Mouse (Mus musculus): ENCODE measurements around the gene Pm20d2. TPM values are rescaled to one million over a fixed set of nuclear protein-coding genes. Genes with fewer than 3 reads are reported as not detected.

Gene Pm20d2
- polyA plus RNA-seq (2015; fragmentation: Nextera tagmentation; extraction: Ambion mirVana) = 0.99 and 1.6 TPM in 2 replicates

DNA sequence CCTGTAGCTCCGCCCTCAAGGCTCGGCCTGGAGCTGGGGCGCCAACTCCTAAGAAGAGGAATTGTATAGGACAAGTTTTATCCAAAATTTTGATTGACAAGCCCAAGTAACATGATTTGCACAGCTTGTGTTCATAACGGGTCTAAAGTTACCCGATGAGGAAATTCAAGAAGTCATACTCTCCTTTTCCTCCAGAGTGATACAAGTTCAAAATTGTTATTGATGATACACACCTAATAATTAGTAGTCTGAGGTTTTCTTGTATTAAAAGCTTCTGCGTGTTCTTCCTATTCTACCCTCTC, at the start of gene Pm20d2:
TSS of gene Pm20d2 (minus strand) at position 3 of the 302 bp plus-strand sequence.
- Histone ChIP-seq H3K4me2 (peak within 1 kb of the TSS; percentile 92), H3K36me3 (no peaks in the 10 kb centered on the region), H3K9me3 (0 out of 2 replicates have a peak, but pooled peaks cover 6% of the 10 kb centered on the region), H3K4me1 (peaks cover 8% of the 10 kb centered on the region), H3K9ac (peak within 1 kb of the TSS; percentile 85), H3K27ac (replicated peaks) (peak within 1 kb of the TSS; percentile 89), H3K27me3 (replicated peaks) (peaks cover 10% of the 10 kb centered on the region; the same call in 1 of the 2 replicates), H3K4me3 (peak within 1 kb of the TSS; percentile 74)
- 12% methylated on average over 6 of the region's 6 CpGs for WGBS
- ATAC-seq (ENCODE audit: extremely low read depth, insufficient number of reproducible peaks, low FRiP score, low TSS enrichment) = no peak

DNA sequence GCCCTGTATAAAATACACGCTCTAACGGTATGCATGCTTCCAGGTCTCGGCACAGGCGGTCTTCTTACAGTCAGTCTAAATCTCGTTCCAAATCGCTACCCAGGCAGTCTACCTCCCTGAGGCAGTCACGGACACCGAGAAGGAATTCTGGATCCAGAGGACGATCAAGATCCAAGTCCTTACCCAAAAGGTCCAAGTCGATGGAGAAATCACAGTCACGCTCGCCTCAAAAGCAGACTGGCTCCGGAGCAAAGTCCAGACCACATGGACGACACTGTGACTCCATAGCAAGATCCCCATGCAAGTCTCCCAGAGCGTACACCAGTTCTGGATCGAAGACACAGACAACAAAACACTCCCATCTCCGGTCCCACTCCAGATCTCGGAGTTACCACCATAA, 41.3 kb upstream of the Pm20d2 start:
- Histone ChIP-seq H3K4me2 (no peak overlapping the region), H3K27ac (replicated peaks) (no peak overlapping the region), H3K27me3 (replicated peaks) (no peaks in the 10 kb centered on the region), H3K4me1 (no peaks in the 10 kb centered on the region), H3K9me3 (no peaks in the 10 kb centered on the region), H3K9ac (no peak overlapping the region), H3K4me3 (no peak overlapping the region), H3K36me3 (no peaks in the 10 kb centered on the region)
- no peak for ATAC-seq (ENCODE audit: extremely low read depth, insufficient number of reproducible peaks, low FRiP score, low TSS enrichment)
- 82% methylated on average over 18 of the region's 18 CpGs for WGBS

GRCm38 (mm10) chr4:33229639-33230038, 40.1 kb upstream of the Pm20d2 start:
- H3K9ac ChIP-seq = no peak overlapping the region
- no peaks in the 10 kb centered on the region for H3K4me1 ChIP-seq
- H3K27ac ChIP-seq (replicated peaks) = no peak overlapping the region
- no peak overlapping the region for H3K4me3 ChIP-seq
- no peaks in the 10 kb centered on the region for H3K36me3 ChIP-seq
- no peaks in the 10 kb centered on the region for H3K27me3 ChIP-seq (replicated peaks)
- WGBS = 74% methylated on average over 4 of the region's 4 CpGs
- no peak overlapping the region for H3K4me2 ChIP-seq
- ATAC-seq (ENCODE audit: extremely low read depth, insufficient number of reproducible peaks, low FRiP score, low TSS enrichment) = no peak
- H3K9me3 ChIP-seq = no peaks in the 10 kb centered on the region

- Histone ChIP-seq H3K9ac (no peak overlapping the region), H3K27me3 (replicated peaks) (no peaks in the 10 kb centered on the region), H3K9me3 (no peaks in the 10 kb centered on the region), H3K27ac (replicated peaks) (no peak overlapping the region), H3K4me3 (no peak overlapping the region), H3K36me3 (no peaks in the 10 kb centered on the region), H3K4me2 (no peak overlapping the region), H3K4me1 (no peaks in the 10 kb centered on the region)
- no peak for ATAC-seq (ENCODE audit: extremely low read depth, insufficient number of reproducible peaks, low FRiP score, low TSS enrichment)
- 83% methylated on average over 7 of the region's 7 CpGs for WGBS
These were observed 37.6 kb upstream of the Pm20d2 start for GRCm38 (mm10) chr4:33227164-33227563.

- no peak overlapping the region for H3K9ac ChIP-seq
- no peak overlapping the region for H3K27ac ChIP-seq (replicated peaks)
- no peak overlapping the region for H3K4me2 ChIP-seq
- H3K27me3 ChIP-seq (replicated peaks) = no peaks in the 10 kb centered on the region
- no peaks in the 10 kb centered on the region for H3K4me1 ChIP-seq
- ATAC-seq (ENCODE audit: extremely low read depth, insufficient number of reproducible peaks, low FRiP score, low TSS enrichment) = no peak
- H3K4me3 ChIP-seq = no peak overlapping the region
- 64% methylated on average over 7 of the region's 7 CpGs for WGBS
- no peaks in the 10 kb centered on the region for H3K9me3 ChIP-seq
- no peaks in the 10 kb centered on the region for H3K36me3 ChIP-seq
These were observed 34.6 kb upstream of the Pm20d2 start for GRCm38 (mm10) chr4:33224003-33224675.

DNA sequence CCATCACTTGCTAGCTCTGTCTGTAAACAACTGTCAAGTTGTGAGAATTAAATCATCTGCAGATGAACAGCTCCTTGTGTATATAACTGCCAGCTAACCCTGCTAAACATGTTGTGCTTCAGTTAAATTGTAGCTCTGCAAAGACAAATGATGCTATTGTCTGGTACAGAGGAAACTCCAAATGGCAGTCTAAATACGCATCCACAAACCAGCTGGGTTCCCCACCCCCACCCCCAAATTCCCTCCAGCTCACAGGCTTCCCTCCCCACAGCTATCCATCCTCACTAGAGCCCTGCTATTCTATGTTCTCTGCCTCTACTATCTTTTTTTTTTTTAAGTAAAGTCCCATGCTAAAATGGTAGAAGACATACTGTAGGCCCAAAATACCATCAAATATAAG, 32.3 kb upstream of the Pm20d2 start:
- Histone ChIP-seq H3K27ac (replicated peaks) (no peak overlapping the region), H3K9me3 (no peaks in the 10 kb centered on the region), H3K9ac (no peak overlapping the region), H3K27me3 (replicated peaks) (no peaks in the 10 kb centered on the region), H3K4me2 (no peak overlapping the region), H3K36me3 (no peaks in the 10 kb centered on the region), H3K4me1 (no peaks in the 10 kb centered on the region), H3K4me3 (no peak overlapping the region)
- ATAC-seq (ENCODE audit: extremely low read depth, insufficient number of reproducible peaks, low FRiP score, low TSS enrichment) = no peak
- 64% methylated on average over 1 of the region's 1 CpGs for WGBS

DNA sequence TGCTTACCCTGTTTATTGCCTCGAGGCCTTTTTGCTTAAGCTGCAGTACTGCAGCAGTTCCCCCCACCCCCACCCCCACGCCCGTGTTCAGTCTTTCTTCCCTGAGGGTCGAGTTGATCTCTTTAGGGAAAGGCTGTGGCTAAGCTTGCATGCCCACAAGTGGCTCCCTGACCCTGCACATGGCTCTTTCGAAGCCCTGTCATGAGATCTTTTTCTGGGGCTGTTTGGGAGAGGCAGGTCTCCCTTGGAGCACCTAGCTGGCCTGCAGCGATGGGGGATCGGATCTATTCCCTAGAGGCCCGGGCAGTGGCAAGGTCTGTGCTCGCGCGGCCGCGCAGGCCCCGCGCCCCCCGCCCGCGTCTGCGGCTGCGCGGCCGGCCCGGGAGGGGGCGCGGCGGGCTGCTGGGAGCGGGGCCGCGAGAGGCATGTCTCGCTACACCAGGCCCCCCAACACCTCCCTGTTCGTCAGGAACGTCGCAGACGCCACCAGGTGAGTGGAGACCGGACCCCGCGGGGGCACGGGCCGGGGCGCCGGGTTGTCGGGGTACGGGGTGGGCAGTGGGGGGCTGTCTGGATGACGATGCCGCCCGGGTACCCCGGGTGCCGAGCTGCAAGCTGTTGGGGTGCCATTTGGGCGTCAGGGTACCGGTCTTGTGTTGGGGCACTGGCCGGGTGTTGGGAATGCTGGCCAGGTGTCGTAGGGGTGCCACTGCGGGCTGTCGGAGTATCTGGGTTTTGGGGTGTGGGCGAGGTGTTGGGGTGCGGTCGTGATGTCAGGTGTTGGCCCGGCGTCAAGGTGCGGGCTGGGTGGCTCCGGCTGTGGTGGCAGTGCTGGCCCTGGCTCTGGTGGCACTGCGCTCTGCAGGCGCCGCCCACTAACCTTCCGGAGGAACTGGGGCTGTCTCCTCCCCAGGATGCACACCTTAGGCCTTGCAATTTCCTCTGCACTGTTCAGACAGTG, 19.6 kb upstream of the Pm20d2 start, which contains the start of gene Srsf12:
TSS of gene Srsf12 (plus strand) at position 111 of the 961 bp plus-strand sequence.
- Histone ChIP-seq H3K4me1 (peaks cover 15% of the 10 kb centered on the region; the same call in 1 of the 2 replicates), H3K27ac (replicated peaks) (no peak within 1 kb of the TSS), H3K27me3 (replicated peaks) (peaks cover 13% of the 10 kb centered on the region), H3K4me2 (peak within 1 kb of the TSS; percentile 99), H3K9ac (peak within 1 kb of the TSS; percentile 85), H3K9me3 (no peaks in the 10 kb centered on the region), H3K36me3 (no peaks in the 10 kb centered on the region), H3K4me3 (peak within 1 kb of the TSS; percentile 66)
- no peak; the same call in 1 of the 2 replicates for ATAC-seq (ENCODE audit: extremely low read depth, insufficient number of reproducible peaks, low FRiP score, low TSS enrichment)
- WGBS = 5% methylated on average over 65 of the region's 65 CpGs

GRCm38 (mm10) chr4:33207551-33207950, 18.0 kb upstream of the Pm20d2 start:
- no peak overlapping the region for H3K4me3 ChIP-seq
- peaks cover 15% of the 10 kb centered on the region; the same call in 1 of the 2 replicates for H3K4me1 ChIP-seq
- H3K4me2 ChIP-seq = no peak overlapping the region
- peaks cover 13% of the 10 kb centered on the region for H3K27me3 ChIP-seq (replicated peaks)
- no peak overlapping the region for H3K9ac ChIP-seq
- H3K36me3 ChIP-seq = no peaks in the 10 kb centered on the region
- ATAC-seq (ENCODE audit: extremely low read depth, insufficient number of reproducible peaks, low FRiP score, low TSS enrichment) = no peak
- H3K9me3 ChIP-seq = no peaks in the 10 kb centered on the region
- 77% methylated on average over 2 of the region's 2 CpGs for WGBS
- no peak overlapping the region for H3K27ac ChIP-seq (replicated peaks)

- ATAC-seq (ENCODE audit: extremely low read depth, insufficient number of reproducible peaks, low FRiP score, low TSS enrichment) = no peak
- Histone ChIP-seq H3K27me3 (replicated peaks) (peaks cover 13% of the 10 kb centered on the region), H3K9ac (no peak overlapping the region), H3K9me3 (no peaks in the 10 kb centered on the region), H3K36me3 (no peaks in the 10 kb centered on the region), H3K4me2 (no peak overlapping the region), H3K4me1 (peaks cover 14% of the 10 kb centered on the region; the same call in 1 of the 2 replicates), H3K4me3 (no peak overlapping the region), H3K27ac (replicated peaks) (no peak overlapping the region)
- 7% methylated on average over 4 of the region's 4 CpGs for WGBS
These were observed 15.1 kb upstream of the Pm20d2 start for GRCm38 (mm10) chr4:33204682-33205081.

- Histone ChIP-seq H3K9ac (no peak overlapping the region), H3K9me3 (0 out of 2 replicates have a peak, but pooled peaks cover 7% of the 10 kb centered on the region), H3K27ac (replicated peaks) (no peak overlapping the region), H3K4me3 (no peak overlapping the region), H3K27me3 (replicated peaks) (no peaks in the 10 kb centered on the region), H3K4me1 (no peaks in the 10 kb centered on the region), H3K4me2 (no peak overlapping the region), H3K36me3 (no peaks in the 10 kb centered on the region)
- 16% methylated on average over 2 of the region's 2 CpGs for WGBS
- no peak for ATAC-seq (ENCODE audit: extremely low read depth, insufficient number of reproducible peaks, low FRiP score, low TSS enrichment)
These were observed 8.6 kb upstream of the Pm20d2 start for GRCm38 (mm10) chr4:33198117-33198516.

Measured in heart, embryonic 13.5 days (tissue).